Mouse (Mus musculus) hindbrain, postnatal 0 days (tissue): Measurements from ENCODE around the gene 4933428G20Rik. TPM values are rescaled to one million over a fixed set of nuclear protein-coding genes. Genes with fewer than 3 reads are reported as not detected.

Experiments
- ATAC-seq: fragments of 200-750 bp; cut with Nextera tagmentation; 2 replicates; pipeline ENCODE4 v1.8.0; 2017; ENCODE audit warnings: mild to moderate bottlenecking, moderate TSS enrichment, moderate library complexity
- DNase-seq: peaks from one replicate; pipeline ENCODE4 v3.0.0-alpha.2; 2015; ENCODE audit warnings: low spot score
- H3K27ac ChIP-seq: fragments of 300-500 bp; sonication (generic); 2 replicates; pipeline ENCODE4 v1.5.1; 2014; ENCODE audit warnings: mild to moderate bottlenecking
- H3K27me3 ChIP-seq: fragments of 300-500 bp; sonication (generic); 2 replicates; pipeline ENCODE4 v1.6.1; 2014; ENCODE audit warnings: low read length, mixed read lengths; ENCODE audit not compliant: insufficient read depth
- H3K36me3 ChIP-seq: fragments of 300-500 bp; sonication (generic); 2 replicates; pipeline ENCODE4 v1.6.1; 2014; ENCODE audit warnings: low read length, mixed read lengths; ENCODE audit not compliant: insufficient read depth
- H3K4me1 ChIP-seq: fragments of 300-500 bp; sonication (generic); 2 replicates; pipeline ENCODE4 v1.6.1; 2014; ENCODE audit warnings: antibody characterized with exemption, low read length, mixed read lengths; ENCODE audit not compliant: insufficient read depth
- H3K4me2 ChIP-seq: fragments of 300-500 bp; sonication (generic); 2 replicates; pipeline ENCODE4 v1.6.1; 2014; ENCODE audit warnings: low read depth, mild to moderate bottlenecking, low read length, moderate library complexity, mixed read lengths
- H3K4me3 ChIP-seq: fragments of 300-500 bp; sonication (generic); 2 replicates; pipeline ENCODE4 v1.5.1; 2014; ENCODE audit warnings: low read length
- H3K9ac ChIP-seq: fragments of 300-500 bp; sonication (generic); replicated peaks from 2 replicates; pipeline ENCODE4 v1.6.1; 2014; ENCODE audit warnings: mild to moderate bottlenecking, low read length, moderate library complexity, mixed read lengths
- H3K9me3 ChIP-seq: fragments of 300-500 bp; sonication (generic); 2 replicates; pipeline ENCODE4 v1.6.1; 2016; ENCODE audit warnings: low read length, mixed read lengths
- CTCF ChIP-seq: IDR thresholded peaks from 2 replicates; pipeline ENCODE4 v1.5.1; 2016; ENCODE audit warnings: antibody characterized with exemption, control low read depth, low read depth
- WGBS: fragments of 180-500 bp; shearing (Covaris S2); extraction: QIAGEN DNeasy Blood & Tissue Kit; methylation state at CpG from one replicate; pipeline ENCODE4 v1.1.7; 2014; 5-methylcytosine and 5-hydroxymethylcytosine counted together
- polyA plus RNA-seq: library from polyadenylated mRNA; unstranded; fragments of >200 nt; fragmentation: Nextera tagmentation; extraction: Ambion mirVana; gene quantifications from 2 replicates; pipeline ENCODE4 v1.2.1, GENCODE M21; 2015
- total RNA-seq: library from RNA; depleted of rRNA; stranded (reverse); fragments of >200 nt; gene quantifications from 2 replicates; pipeline ENCODE4 v1.2.3, GENCODE M21; 2014

Gene 4933428G20Rik
- total and polyA plus RNA-seq, 2 experiments from 2014 or later: 0.48 TPM; not detected in 1

DNA sequence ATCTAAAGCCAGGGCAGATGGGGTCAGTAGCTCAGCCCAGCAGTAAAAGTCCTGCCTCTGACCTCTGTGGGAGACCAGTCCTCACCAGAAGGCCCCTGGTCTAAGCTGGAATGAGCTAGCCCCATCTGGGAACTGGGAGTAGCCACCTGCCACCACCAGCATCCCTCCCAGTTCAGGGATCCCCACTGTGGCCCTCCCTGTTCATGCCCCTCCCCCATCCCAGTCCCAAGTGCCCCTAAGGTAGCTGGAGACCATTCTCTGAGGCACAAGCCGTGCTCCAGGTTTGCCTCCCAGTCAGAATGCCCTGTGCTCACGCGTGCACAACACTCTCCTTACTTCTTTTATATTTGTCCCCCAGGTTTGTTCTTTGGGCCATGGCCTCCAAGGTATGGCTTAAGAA is 12.9 kb upstream of the 4933428G20Rik start:
- peaks cover 9% of the 10 kb centered on the region for H3K36me3 ChIP-seq
- no peak overlapping the region for H3K27ac ChIP-seq
- no peak for TF ChIP-seq CTCF
- WGBS: 69% methylated on average over 3 of the region's 3 CpGs
- H3K27me3 ChIP-seq: no peaks in the 10 kb centered on the region
- no peaks in the 10 kb centered on the region for H3K9me3 ChIP-seq
- ATAC-seq: no peak
- no peak overlapping the region for H3K9ac ChIP-seq
- no peak overlapping the region for H3K4me2 ChIP-seq
- DNase-seq: no peak
- H3K4me1 ChIP-seq: 0 out of 2 replicates have a peak, but pooled peaks cover 4% of the 10 kb centered on the region
- H3K4me3 ChIP-seq: no peak overlapping the region

DNA sequence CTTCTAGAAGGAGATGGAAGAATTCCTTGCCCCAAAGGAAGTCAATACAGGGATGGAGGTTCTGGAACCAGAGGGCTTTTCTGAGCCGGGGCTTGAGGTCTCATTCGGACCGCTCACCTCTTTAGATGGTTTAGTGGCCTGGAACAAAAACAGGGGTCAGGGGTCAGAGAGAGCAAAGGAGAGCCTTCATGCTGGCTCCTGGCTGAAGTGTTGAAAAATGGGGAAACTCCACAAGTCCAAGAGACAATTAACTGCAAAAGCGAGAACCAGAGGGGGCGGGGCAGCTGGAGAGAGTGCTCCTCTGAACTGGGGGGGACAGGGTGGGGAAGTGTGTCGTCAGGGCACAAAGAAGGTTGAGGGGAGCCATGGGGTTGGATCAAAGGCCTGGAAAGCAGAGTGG is 12.4 kb upstream of the 4933428G20Rik start:
- Histone ChIP-seq H3K4me2 (no peak overlapping the region), H3K27me3 (no peaks in the 10 kb centered on the region), H3K36me3 (peaks cover 9% of the 10 kb centered on the region), H3K9ac (no peak overlapping the region), H3K27ac (no peak overlapping the region), H3K4me3 (no peak overlapping the region), H3K4me1 (0 out of 2 replicates have a peak, but pooled peaks cover 4% of the 10 kb centered on the region), H3K9me3 (no peaks in the 10 kb centered on the region)
- ATAC-seq (no peak), DNase-seq (no peak)
- WGBS: 35% methylated on average over 6 of the region's 6 CpGs
- TF ChIP-seq CTCF: no peak

DNA sequence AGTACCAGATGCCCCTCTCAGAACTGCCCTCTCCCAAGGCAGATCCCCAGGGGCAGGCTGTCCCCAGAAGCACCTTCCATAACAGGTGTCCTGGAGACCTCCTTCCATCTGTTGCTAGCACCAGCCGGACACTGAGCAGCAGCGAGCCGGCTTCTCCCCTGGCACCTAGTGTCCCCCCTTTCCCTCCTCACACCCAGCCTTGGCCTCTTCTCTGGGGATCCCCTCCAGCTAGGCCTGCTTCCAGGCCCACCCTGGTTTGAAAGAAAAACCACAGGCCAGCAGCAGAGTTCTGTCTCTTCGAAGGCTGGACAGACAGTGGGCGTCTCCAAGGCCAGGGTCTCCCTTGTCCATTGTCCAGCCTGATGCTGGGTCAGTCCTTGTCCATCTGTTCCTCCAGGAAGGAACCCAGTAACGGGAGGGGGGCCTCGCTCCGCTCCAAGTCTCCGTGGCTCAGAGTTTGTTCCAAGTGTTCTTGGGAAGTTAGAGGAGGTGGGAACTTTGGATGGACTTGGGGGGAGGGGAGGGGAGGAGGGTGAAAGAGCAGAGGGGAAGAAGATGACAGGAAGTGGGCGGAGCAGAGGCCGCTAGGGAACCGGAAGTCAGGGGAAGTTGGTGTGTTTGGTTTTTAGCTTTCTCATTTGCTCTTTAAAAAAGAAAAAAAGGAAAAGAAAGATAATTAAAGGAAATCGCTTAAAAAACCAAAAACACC is 11.7 kb upstream of the 4933428G20Rik start:
- peak overlapping the region; percentile 37; the same call in 1 of the 2 replicates for H3K27ac ChIP-seq
- H3K9me3 ChIP-seq: no peaks in the 10 kb centered on the region
- no peaks in the 10 kb centered on the region for H3K27me3 ChIP-seq
- H3K4me1 ChIP-seq: 0 out of 2 replicates have a peak, but pooled peaks cover 4% of the 10 kb centered on the region
- no peak for TF ChIP-seq CTCF
- DNase-seq (peak; percentile 35), ATAC-seq (0 out of 2 replicates have a peak, but pooled peaks have one; percentile 25)
- H3K4me3 ChIP-seq: no peak overlapping the region
- WGBS: 29% methylated on average over 13 of the region's 13 CpGs
- H3K9ac ChIP-seq: no peak overlapping the region
- H3K4me2 ChIP-seq: no peak overlapping the region
- peaks cover 6% of the 10 kb centered on the region; the same call in 1 of the 2 replicates for H3K36me3 ChIP-seq

DNA sequence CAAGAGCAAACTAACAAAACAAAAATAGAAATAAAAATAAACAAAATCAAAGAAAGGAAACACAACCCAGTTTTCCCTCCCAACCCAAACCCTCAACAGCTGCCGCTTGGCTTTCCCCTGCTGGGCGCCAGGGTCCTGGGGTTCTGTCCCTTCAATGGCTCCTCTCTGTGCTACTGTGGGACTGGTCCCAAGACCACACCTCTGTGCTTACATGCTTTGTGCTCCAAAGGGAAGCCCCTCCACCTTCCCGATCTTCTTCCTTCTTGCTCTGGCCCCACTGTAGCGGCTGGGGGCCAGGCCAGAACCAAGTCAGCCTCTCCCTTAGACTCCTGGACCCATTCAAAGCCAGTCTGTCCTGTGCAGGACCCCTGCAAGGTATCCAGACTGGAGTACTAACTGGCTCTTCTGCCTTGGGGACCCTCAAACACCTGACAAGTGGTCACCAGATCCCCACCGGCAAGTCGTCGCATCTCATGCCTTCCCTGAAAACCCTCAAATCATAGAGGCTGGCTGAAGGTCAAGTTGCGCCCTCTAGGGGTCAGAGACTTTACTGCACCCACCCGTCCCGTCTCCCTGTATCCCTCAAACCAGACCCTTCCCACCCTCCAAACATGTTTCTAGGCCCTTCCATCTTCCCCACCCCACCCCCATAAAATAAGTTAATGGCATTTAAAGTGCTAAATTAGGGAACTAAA is 11.0 kb upstream of the 4933428G20Rik start:
- peak; percentile 74 for DNase-seq
- Histone ChIP-seq H3K9me3 (no peaks in the 10 kb centered on the region), H3K27me3 (no peaks in the 10 kb centered on the region), H3K4me1 (0 out of 2 replicates have a peak, but pooled peaks cover 4% of the 10 kb centered on the region), H3K9ac (no peak overlapping the region), H3K27ac (peak overlapping the region; percentile 37; the same call in 1 of the 2 replicates), H3K4me3 (no peak overlapping the region), H3K4me2 (no peak overlapping the region), H3K36me3 (peaks cover 6% of the 10 kb centered on the region; the same call in 1 of the 2 replicates)
- peak; percentile 41; the same call in 1 of the 2 replicates for ATAC-seq
- TF ChIP-seq CTCF: peak; percentile 83
- 23% methylated on average over 10 of the region's 10 CpGs for WGBS

DNA sequence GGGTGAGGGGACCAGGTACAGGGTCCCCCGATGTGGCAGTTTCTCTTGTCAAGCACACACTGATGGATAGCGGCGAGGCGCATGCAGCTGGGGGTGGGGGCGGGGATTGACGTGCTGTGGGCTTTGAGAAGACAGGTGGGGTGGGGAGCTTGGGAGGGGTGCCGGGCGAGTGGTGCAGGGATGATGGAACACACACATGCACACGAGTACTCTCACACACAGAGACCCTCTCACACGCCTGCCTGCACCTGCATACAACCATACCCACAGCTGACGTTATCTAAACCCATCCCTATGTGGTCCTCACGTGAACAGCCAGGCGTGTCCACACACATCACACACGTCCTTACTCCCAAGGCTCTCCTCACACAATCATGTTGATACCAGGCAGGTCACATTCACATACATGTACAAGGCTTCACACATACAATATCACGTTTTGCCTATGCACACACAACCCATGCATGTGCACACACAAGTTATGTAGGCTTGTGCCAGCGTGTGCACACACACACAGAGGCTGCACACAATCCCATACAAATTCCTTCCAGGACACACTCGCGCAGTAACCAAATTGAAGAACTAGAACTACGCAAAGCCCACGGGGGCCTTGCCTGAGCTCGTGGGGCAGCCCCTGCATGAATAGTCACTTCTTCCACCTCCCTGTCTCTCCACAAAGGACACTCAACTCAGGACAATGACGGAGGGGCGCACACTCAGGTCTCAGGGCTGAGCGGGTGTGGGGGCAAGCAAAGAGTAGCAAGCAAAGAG is 9.8 kb upstream of the 4933428G20Rik start:
- TF ChIP-seq CTCF: no peak
- no peaks in the 10 kb centered on the region for H3K36me3 ChIP-seq
- H3K9ac ChIP-seq: no peak overlapping the region
- H3K27me3 ChIP-seq: no peaks in the 10 kb centered on the region
- H3K4me1 ChIP-seq: 0 out of 2 replicates have a peak, but pooled peaks cover 4% of the 10 kb centered on the region
- no peak overlapping the region; the same call in 1 of the 2 replicates for H3K27ac ChIP-seq
- ATAC-seq (peak; percentile 52), DNase-seq (no peak)
- H3K4me2 ChIP-seq: no peak overlapping the region
- WGBS: 42% methylated on average over 24 of the region's 24 CpGs
- no peak overlapping the region for H3K4me3 ChIP-seq
- no peaks in the 10 kb centered on the region for H3K9me3 ChIP-seq

DNA sequence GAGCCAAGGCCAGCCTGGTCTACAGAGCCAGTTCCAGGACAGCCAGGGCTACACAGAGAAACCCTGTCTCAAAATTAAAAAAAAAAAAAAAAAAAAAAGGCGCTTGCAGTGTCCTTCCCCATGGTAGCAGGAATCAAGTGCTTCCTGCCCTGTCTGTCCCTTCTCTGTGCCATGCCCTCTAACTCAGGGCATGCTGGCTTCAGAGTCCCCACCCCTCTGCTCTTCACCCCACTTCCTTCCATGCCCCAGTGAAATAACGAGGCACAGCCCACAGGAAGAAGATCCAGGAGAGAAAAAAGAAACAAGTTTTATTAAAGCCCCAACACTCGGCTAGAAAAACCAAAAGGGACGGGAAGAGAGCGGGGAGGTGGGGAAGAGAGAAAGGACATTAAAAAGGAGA is 8.9 kb upstream of the 4933428G20Rik start:
- no peak for ATAC-seq
- Histone ChIP-seq H3K4me1 (0 out of 2 replicates have a peak, but pooled peaks cover 4% of the 10 kb centered on the region), H3K4me3 (no peak overlapping the region), H3K9me3 (no peaks in the 10 kb centered on the region), H3K27ac (no peak overlapping the region), H3K4me2 (no peak overlapping the region), H3K9ac (no peak overlapping the region), H3K27me3 (no peaks in the 10 kb centered on the region), H3K36me3 (no peaks in the 10 kb centered on the region)
- DNase-seq: no peak
- WGBS: 55% methylated on average over 5 of the region's 5 CpGs
- TF ChIP-seq CTCF: no peak
